Comparison of ENCODE assay signal across 7 mouse cellular contexts in the genomic region with DNA sequence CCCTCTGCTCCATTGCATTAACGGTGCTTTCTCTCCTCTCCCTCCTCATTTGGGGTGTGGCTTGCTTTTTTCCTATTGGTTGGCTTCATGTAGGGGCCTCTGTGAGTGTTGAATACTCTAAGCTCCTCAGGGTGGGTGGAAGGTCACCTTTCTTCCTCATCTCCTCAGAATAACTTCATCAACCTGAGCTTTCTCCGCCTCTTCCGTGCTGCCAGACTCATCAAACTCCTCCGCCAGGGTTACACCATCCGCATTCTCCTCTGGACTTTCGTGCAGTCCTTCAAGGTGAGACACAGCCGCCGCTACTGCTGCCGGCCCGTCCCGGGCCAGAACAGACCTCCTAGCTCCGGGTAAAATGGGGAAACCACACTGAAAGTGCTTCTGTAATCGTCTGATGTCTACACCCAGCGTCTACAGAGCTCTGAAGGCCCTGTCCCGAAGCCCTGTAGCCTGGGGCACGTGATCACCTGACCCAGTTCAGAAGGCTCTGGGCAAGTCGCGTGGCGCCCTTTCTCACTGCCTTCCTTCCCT.
A peak's percentile ranks its signal among the peaks of the same experiment; 100 is the strongest.
DNase-seq lines count a peak whose midpoint lies in the region; ATAC-seq and TF ChIP-seq lines count a peak whose summit lies in the region.

No protein-coding gene starts in this region.

- H3K27ac ChIP-seq in CH12.LX (ENCODE audit: insufficient read depth, low read depth), result peak overlapping the region; percentile 70
- no peak overlapping the region for H3K27ac ChIP-seq in forebrain, embryonic 16.5 days (ENCODE audit: low read length)
- no peak overlapping the region for H3K27ac ChIP-seq in liver, embryonic 16.5 days (ENCODE audit: low read length)

- no peaks in the 10 kb centered on the region for H3K79me2 ChIP-seq in CH12.LX (replicated peaks; ENCODE audit: control insufficient read depth, extremely low read depth, insufficient read depth, poor library complexity, severe bottlenecking)

- no peak for TF ChIP-seq RAD21 in CH12.LX (IDR thresholded peaks at IDR 0.05; ENCODE audit: low read depth, low read length)

- dilution Hi-C loops in CH12.LX (cut with MboI; ENCODE audit: extremely low pct_ligation_motif_present, extremely low pct_unique_long_range_greater_than_20kb, low sequenced_read_pairs), result no loop called here

- H3K9me3 ChIP-seq in CH12.LX (replicated peaks; ENCODE audit: low read length), result peaks cover 7% of the 10 kb centered on the region
- H3K9me3 ChIP-seq in forebrain, embryonic 16.5 days (ENCODE audit: control insufficient read depth, low read length), result no peaks in the 10 kb centered on the region
- no peaks in the 10 kb centered on the region for H3K9me3 ChIP-seq in liver, embryonic 16.5 days (replicated peaks; ENCODE audit: control insufficient read depth, low read length)

- H3K4me3 ChIP-seq in CH12.LX (replicated peaks in 1 of 3; ENCODE audit: low read depth in 2 of 3, low read length in 2 of 3, poor library complexity in 1 of 3), result peak overlapping the region; percentile 56 to 97 (median 61)
- peak overlapping the region; percentile 32 for H3K4me3 ChIP-seq in forebrain, embryonic 16.5 days (replicated peaks; ENCODE audit: low read length)
- H3K4me3 ChIP-seq in liver, embryonic 16.5 days (ENCODE audit: low read depth, low read length), result peak overlapping the region; percentile 10; the same call in 1 of the 2 replicates

- TF ChIP-seq CTCF in CH12.LX (conservative IDR thresholded peaks at IDR 0.05 in 1 of 2, IDR thresholded peaks at IDR 0.05 in 1 of 2; ENCODE audit: low read depth in 2 of 2, low read length in 2 of 2), result no peak

- in situ Hi-C loops in CH12.LX (cut with MboI; ENCODE audit: low pct_ligation_motif_present, low pct_unique_long_range_greater_than_20kb, low sequenced_read_pairs), result no loop called here

- peak; percentile 44 for DNase-seq in CD4-positive, CD25-positive, alpha-beta regulatory T cell, adult 2 months (ENCODE audit: low read depth, low spot score)
- peak; percentile 37 for DNase-seq in CH12.LX (ENCODE audit: extremely low read depth)
- DNase-seq in right cerebral cortex, postnatal 14 days, result no peak
- no peak for DNase-seq in adipocyte (ENCODE audit: low spot score)
- DNase-seq in cerebellum, adult 8-10 months, result no peak

- H3K27me3 ChIP-seq in CH12.LX (replicated peaks), result peaks cover 47% of the 10 kb centered on the region
- no peaks in the 10 kb centered on the region; the same call in 1 of the 2 replicates for H3K27me3 ChIP-seq in forebrain, embryonic 16.5 days (replicated peaks; ENCODE audit: control insufficient read depth, insufficient read depth, low read length)
- peaks cover 42% of the 10 kb centered on the region for H3K27me3 ChIP-seq in liver, embryonic 16.5 days (ENCODE audit: control insufficient read depth, insufficient read depth, low read depth, low read length)

- TF ChIP-seq POLR2A in CH12.LX (IDR thresholded peaks at IDR 0.05; ENCODE audit: low read depth, low read length), result no peak

- TF ChIP-seq EP300 in CH12.LX (IDR thresholded peaks at IDR 0.05; ENCODE audit: low read length), result no peak

- peaks cover 0 to 33% of the 10 kb centered on the region in 2 experiments for H3K36me3 ChIP-seq in CH12.LX (replicated peaks in 1 of 2; ENCODE audit: control insufficient read depth in 1 of 2, insufficient read depth in 1 of 2, low read length in 1 of 2)
- H3K36me3 ChIP-seq in forebrain, embryonic 16.5 days (ENCODE audit: control insufficient read depth, insufficient read depth), result no peaks in the 10 kb centered on the region; the same call in 1 of the 2 replicates
- no peaks in the 10 kb centered on the region for H3K36me3 ChIP-seq in liver, embryonic 16.5 days (ENCODE audit: control insufficient read depth, insufficient read depth)

- H3K4me1 ChIP-seq in CH12.LX (ENCODE audit: control insufficient read depth in 1 of 2, insufficient read depth in 2 of 2), result peaks cover 0 to 10% of the 10 kb centered on the region in 2 experiments; a peak in 2 of 4 replicates
- H3K4me1 ChIP-seq in forebrain, embryonic 16.5 days (replicated peaks; ENCODE audit: control insufficient read depth, insufficient read depth, low read length), result peaks cover 8% of the 10 kb centered on the region
- no peaks in the 10 kb centered on the region; the same call in 1 of the 2 replicates for H3K4me1 ChIP-seq in liver, embryonic 16.5 days (ENCODE audit: control insufficient read depth, low read depth, low read length)

- 10% methylated on average over 19 of the region's 19 CpGs for WGBS in forebrain, embryonic 16.5 days
- WGBS in liver, embryonic 16.5 days (ENCODE audit: insufficient replicate concordance), result 2% methylated on average over 19 of the region's 19 CpGs

- H3K9ac ChIP-seq in CH12.LX (ENCODE audit: insufficient read depth, low read depth), result peak overlapping the region; percentile 66
- peak overlapping the region; percentile 12; the same call in 1 of the 2 replicates for H3K9ac ChIP-seq in forebrain, embryonic 16.5 days (replicated peaks; ENCODE audit: low read depth, low read length)
- H3K9ac ChIP-seq in liver, embryonic 16.5 days (ENCODE audit: low read depth, low read length), result no peak overlapping the region

- H3K4me2 ChIP-seq in CH12.LX (ENCODE audit: insufficient read depth, low read depth, poor library complexity, severe bottlenecking), result peak overlapping the region; percentile 56
- peak overlapping the region; percentile 54 for H3K4me2 ChIP-seq in forebrain, embryonic 16.5 days (ENCODE audit: low read length)
- peak overlapping the region; percentile 36; the same call in 1 of the 2 replicates for H3K4me2 ChIP-seq in liver, embryonic 16.5 days (ENCODE audit: low read depth, low read length)

- ATAC-seq in forebrain, embryonic 16.5 days, result peak; percentile 62
- ATAC-seq in liver, embryonic 16.5 days (ENCODE audit: low read depth), result no peak

TF ChIP-seq in CH12.LX, 34 proteins besides CTCF, POLR2A, EP300 and RAD21:
- TF ChIP-seq GABPA (IDR thresholded peaks at IDR 0.05; ENCODE audit: insufficient replicate concordance, low read depth, low read length) (no peak), PAX5 (IDR thresholded peaks at IDR 0.05; ENCODE audit: low read length) (no peak), SIN3A (IDR thresholded peaks at IDR 0.05; ENCODE audit: low read length) (peak; percentile 28; the same call in 1 of the 2 replicates), SMC3 (IDR thresholded peaks at IDR 0.05; ENCODE audit: low read depth, low read length) (no peak), ELF1 (IDR thresholded peaks at IDR 0.05; ENCODE audit: low read depth, low read length) (no peak), USF2 (conservative IDR thresholded peaks at IDR 0.05; ENCODE audit: low read depth, low read length) (peak; percentile 35; the same call in 1 of the 2 replicates), MXI1 (IDR thresholded peaks at IDR 0.05; ENCODE audit: low read depth, low read length) (no peak; the same call in 1 of the 2 replicates), USF1 (IDR thresholded peaks at IDR 0.05; ENCODE audit: low read depth, low read length) (peak; percentile 62), BHLHE40 (IDR thresholded peaks at IDR 0.05; ENCODE audit: low read depth, low read length) (peak; percentile 83), ZC3H11A (IDR thresholded peaks at IDR 0.05; ENCODE audit: low read depth, low read length) (no peak), ZNF384 (IDR thresholded peaks at IDR 0.05; ENCODE audit: low read depth, low read length) (no peak)

Comparison
In these comparisons a context has a peak if more than half of its experiments do, and no peak if none do; other contexts are left out.
1. DNase-seq: peak in CD4-positive, CD25-positive, alpha-beta regulatory T cell, adult 2 months (single experiment) and CH12.LX (single experiment); none in right cerebral cortex, postnatal 14 days (single experiment), adipocyte (single experiment) and cerebellum, adult 8-10 months (single experiment).
2. H3K4me3 ChIP-seq: peak in every context shown above with its lines; median percentile 61 in CH12.LX; 32 in forebrain, embryonic 16.5 days; 10 in liver, embryonic 16.5 days.
3. Peak in every context shown above with its lines, with median percentiles within 50 percentile points of each other: H3K4me2 ChIP-seq.